Mouse (Mus musculus): ENCODE data around the gene Tmem35b.
"Not testable (repeated sequence)": the region's sequence is repeated elsewhere in the genome, so short reads cannot be mapped to it uniquely, and the experiment has no call there.

Tmem35b gene

GRCm38 (mm10) chr4:127123391-127123790 lies at the start of gene Tmem35b:
Tmem35b (plus strand) TSS chr4:127123691.
- DNase-seq (ENCODE audit: low spot score in 2 of 2): no peak

GRCm38 (mm10) chr4:127074915-127075314 lies 48.6 kb upstream of the Tmem35b start:
- no peak for DNase-seq (ENCODE audit: low spot score in 2 of 2)

GRCm38 (mm10) chr4:127076875-127077548 lies 46.5 kb upstream of the Tmem35b start, which contains the start of gene Zmym6:
Zmym6 (plus strand) TSS chr4:127077383.
- peak; percentile 92 to 93 for DNase-seq (ENCODE audit: low spot score in 2 of 2)

- DNase-seq (ENCODE audit: low spot score in 2 of 2): no peak
Observed at GRCm38 (mm10) chr4:127080806-127081205, 42.7 kb upstream of the Tmem35b start.

GRCm38 (mm10) chr4:127083131-127083530 lies 40.4 kb upstream of the Tmem35b start:
- DNase-seq (ENCODE audit: low spot score in 2 of 2): no peak

- no peak for DNase-seq (ENCODE audit: low spot score in 2 of 2)
Observed at GRCm38 (mm10) chr4:127085761-127086160, 37.7 kb upstream of the Tmem35b start.

- DNase-seq (ENCODE audit: low spot score in 2 of 2): no peak
Observed at GRCm38 (mm10) chr4:127091188-127091587, 32.3 kb upstream of the Tmem35b start.

- no peak for DNase-seq (ENCODE audit: low spot score in 2 of 2)
Observed at GRCm38 (mm10) chr4:127095090-127095489, 28.4 kb upstream of the Tmem35b start.

GRCm38 (mm10) chr4:127099552-127099951 lies 23.9 kb upstream of the Tmem35b start:
- DNase-seq (ENCODE audit: low spot score in 2 of 2): not testable (repeated sequence)

- DNase-seq (ENCODE audit: low spot score in 2 of 2): no peak
Observed at GRCm38 (mm10) chr4:127107566-127107965, 15.9 kb upstream of the Tmem35b start.

GRCm38 (mm10) chr4:127110570-127110969 lies 12.9 kb upstream of the Tmem35b start:
- no peak for DNase-seq (ENCODE audit: low spot score in 2 of 2)

GRCm38 (mm10) chr4:127124331-127124730 lies 840 bp downstream of the Tmem35b start:
- DNase-seq (ENCODE audit: low spot score in 2 of 2): no peak

- peak; percentile 82 to 86 for DNase-seq (ENCODE audit: low spot score in 2 of 2)
Observed at GRCm38 (mm10) chr4:127125834-127126463, 2.5 kb downstream of the Tmem35b start.

- no peak for DNase-seq (ENCODE audit: low spot score in 2 of 2)
Observed at GRCm38 (mm10) chr4:127134687-127135086, 11.2 kb downstream of the Tmem35b start.

GRCm38 (mm10) chr4:127137591-127137990 lies 14.1 kb downstream of the Tmem35b start:
- no peak for DNase-seq (ENCODE audit: low spot score in 2 of 2)

GRCm38 (mm10) chr4:127138486-127138885 lies 15.0 kb downstream of the Tmem35b start:
- DNase-seq (ENCODE audit: low spot score in 2 of 2): no peak

GRCm38 (mm10) chr4:127150031-127150430 lies 26.5 kb downstream of the Tmem35b start:
- no peak for DNase-seq (ENCODE audit: low spot score in 2 of 2)

GRCm38 (mm10) chr4:127153345-127153744 lies 29.9 kb downstream of the Tmem35b start:
- DNase-seq (ENCODE audit: low spot score in 2 of 2): no peak

- no peak for DNase-seq (ENCODE audit: low spot score in 2 of 2)
Observed at GRCm38 (mm10) chr4:127155757-127156156, 32.3 kb downstream of the Tmem35b start.

- DNase-seq (ENCODE audit: low spot score in 2 of 2): no peak
Observed at GRCm38 (mm10) chr4:127157746-127158145, 34.3 kb downstream of the Tmem35b start.

GRCm38 (mm10) chr4:127163926-127164325 lies 40.4 kb downstream of the Tmem35b start:
- no peak for DNase-seq (ENCODE audit: low spot score in 2 of 2)

GRCm38 (mm10) chr4:127167096-127167495 lies 43.6 kb downstream of the Tmem35b start:
- DNase-seq (ENCODE audit: low spot score in 2 of 2): no peak

- DNase-seq (ENCODE audit: low spot score in 2 of 2): no peak
Observed at GRCm38 (mm10) chr4:127167731-127168130, 44.2 kb downstream of the Tmem35b start.
